Mouse (Mus musculus) sigmoid colon, adult 10 weeks (tissue): ENCODE data around the gene Bcat2. TPM values are rescaled to one million over a fixed set of nuclear protein-coding genes. Genes with fewer than 3 reads are reported as not detected.

ENCODE experiments used
- polyA plus RNA-seq: library from polyadenylated mRNA; stranded (reverse); fragments of 350-450 nt; fragmentation: Illumina TruSeq; extraction: RNeasy Lipid Tissue Mini Kit (QIAGEN cat#74804); gene quantifications from one replicate; pipeline ENCODE4 v1.2.3, GENCODE M21; 2014; ENCODE audit warnings: low read depth, low replicate concordance

The Bcat2 gene
- 2.6 TPM for polyA plus RNA-seq

DNA sequence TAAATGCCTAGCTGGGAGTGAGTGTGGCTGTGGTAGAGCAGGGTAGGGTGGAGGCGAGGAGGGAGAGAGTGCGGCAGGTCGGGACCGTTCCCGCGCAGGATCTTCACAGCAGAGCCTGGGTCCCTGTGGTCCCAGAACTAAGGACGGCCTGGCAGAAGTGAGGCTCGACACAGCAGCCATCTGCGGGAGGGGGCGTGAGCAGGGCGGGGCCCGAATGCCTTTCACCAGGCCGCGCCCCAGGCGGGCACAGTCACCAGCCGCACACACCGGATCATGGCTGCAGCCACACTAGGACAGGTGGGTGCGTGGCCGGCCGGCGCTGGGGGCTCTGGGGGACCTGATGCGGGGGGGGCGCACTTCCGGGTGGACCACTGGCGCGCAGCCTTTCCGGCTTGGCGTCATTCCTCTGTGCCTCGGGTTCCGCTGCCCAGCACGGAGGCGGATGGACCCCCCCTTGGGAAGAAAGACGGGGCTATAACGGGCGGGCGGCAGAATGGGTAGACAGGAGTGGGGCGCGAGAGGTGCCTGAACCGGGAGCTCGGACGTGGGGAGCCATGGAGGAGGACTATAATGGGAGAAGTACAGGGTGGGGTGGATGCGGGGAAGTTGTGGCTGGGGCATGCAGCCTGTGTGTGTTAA lies at the start of gene Bcat2:
Gene Bcat2 (plus strand): TSS at position 51 of the 639 bp plus-strand sequence.

GRCm38 (mm10) chr7:45525809-45526473 lies 44.0 kb upstream of the Bcat2 start, which contains the start of the genes Ppp1r15a and Plekha4:
Gene Ppp1r15a, minus strand, starts transcription at chr7:45526268.
Gene Plekha4, plus strand, starts transcription at chr7:45526330.

DNA sequence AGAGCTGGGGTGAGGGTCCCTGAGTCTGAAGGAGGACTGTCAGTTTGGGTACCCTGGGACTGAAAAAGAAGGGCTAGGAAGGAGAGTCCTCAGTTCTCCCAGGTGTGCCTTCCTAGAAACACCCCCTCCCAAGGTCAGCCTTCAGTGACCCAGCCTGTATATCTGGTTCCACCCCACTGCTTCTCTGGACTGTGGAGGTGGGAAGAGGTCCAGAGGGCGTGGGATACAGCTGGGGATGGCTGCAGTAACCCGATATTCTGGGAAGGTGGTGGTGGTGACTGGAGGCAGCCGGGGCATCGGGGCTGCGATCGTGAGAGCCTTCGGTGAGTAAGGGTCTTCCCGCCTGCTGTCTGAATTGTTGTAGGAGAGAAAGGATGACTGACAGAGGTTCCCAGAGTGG lies 15.2 kb upstream of the Bcat2 start, which contains the start of gene Hsd17b14:
Gene Hsd17b14 (plus strand): TSS at position 150 of the 400 bp plus-strand sequence.

GRCm38 (mm10) chr7:45617042-45617695 lies 47.2 kb downstream of the Bcat2 start, which contains the start of gene Fut1:
Gene Fut1, plus strand, starts transcription at chr7:45617289.

DNA sequence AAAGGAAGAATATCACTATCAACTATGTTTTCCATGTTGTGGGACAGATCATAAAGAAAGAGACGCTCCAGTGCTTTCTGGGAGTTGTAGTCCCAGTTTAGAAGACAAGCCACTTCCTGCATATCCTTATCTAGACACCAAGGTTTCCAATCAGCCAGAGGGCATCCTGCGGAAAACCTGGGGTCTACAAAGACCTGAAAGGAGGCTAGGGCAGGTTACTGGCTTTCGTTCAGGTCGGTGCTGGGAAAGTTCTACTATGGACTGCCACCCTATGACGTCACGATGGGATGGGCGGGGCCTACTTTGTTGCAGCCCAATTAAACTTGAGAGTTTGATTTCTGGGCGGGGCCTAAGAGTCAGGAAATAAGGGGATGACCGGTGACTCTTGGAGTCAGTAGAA lies 51.5 kb downstream of the Bcat2 start, which contains the start of gene Izumo1:
Gene Izumo1 (plus strand): TSS at position 369 of the 400 bp plus-strand sequence.

DNA sequence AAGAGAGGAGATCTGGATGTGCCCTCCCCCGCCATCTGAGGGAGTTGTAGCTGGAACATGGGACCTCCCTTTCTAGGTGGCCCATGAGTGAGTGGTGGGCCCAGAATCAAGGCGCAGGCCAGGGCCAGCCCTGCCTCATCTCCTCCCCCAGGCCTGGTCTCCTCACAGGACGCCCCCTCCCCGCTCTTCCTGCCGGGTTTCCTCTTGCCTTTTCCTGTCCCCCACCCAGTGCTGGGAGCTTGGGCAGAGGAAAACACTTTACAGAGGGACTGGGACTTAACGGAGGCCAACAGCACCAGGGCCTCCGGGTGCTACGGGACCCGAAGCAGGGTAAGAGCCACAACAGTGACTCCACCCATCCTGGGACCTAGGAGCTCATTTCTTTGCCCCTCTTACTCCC lies 57.3 kb downstream of the Bcat2 start, which contains the start of gene Rasip1:
Gene Rasip1 (plus strand): TSS at position 228 of the 400 bp plus-strand sequence.

Other genes starting within 250 kb of the Bcat2 start
- gene Trpm4, start 236.4 kb upstream of the Bcat2 start, polyA plus RNA-seq: 8.2 TPM
- gene Hrc, start 234.9 kb upstream of the Bcat2 start, polyA plus RNA-seq: 0.28 TPM
- gene Ppfia3, start 203.1 kb upstream of the Bcat2 start, polyA plus RNA-seq: 0.41 TPM
- gene Lin7b, start 199.6 kb upstream of the Bcat2 start, polyA plus RNA-seq: not detected
- 119 TPM for gene Snrnp70, start 174.4 kb upstream of the Bcat2 start, polyA plus RNA-seq
- not detected for gene Kcna7, start 164.5 kb upstream of the Bcat2 start, polyA plus RNA-seq
- not detected for gene Ntf5, start 156.5 kb upstream of the Bcat2 start, polyA plus RNA-seq
- not detected for gene Lhb, start 149.3 kb upstream of the Bcat2 start, polyA plus RNA-seq
- 2.6 TPM for gene Gys1, start 135.3 kb upstream of the Bcat2 start, polyA plus RNA-seq
- gene Ruvbl2, start 132.1 kb upstream of the Bcat2 start, polyA plus RNA-seq: 0.63 TPM
- 3.0 TPM for gene Ftl1, start 110.3 kb upstream of the Bcat2 start, polyA plus RNA-seq
- gene Bax, start 103.3 kb upstream of the Bcat2 start, polyA plus RNA-seq: 1.4 TPM
- gene Tulp2, start 88.3 kb upstream of the Bcat2 start, polyA plus RNA-seq: not detected
- not detected for gene Gm45808, start 83.3 kb upstream of the Bcat2 start, polyA plus RNA-seq
- 3.8 TPM for gene Dhdh, start 81.3 kb upstream of the Bcat2 start, polyA plus RNA-seq
- 82.6 TPM for gene Nucb1, start 59.7 kb upstream of the Bcat2 start, polyA plus RNA-seq
- 1.0 TPM for gene Ppp1r15a, start 43.9 kb upstream of the Bcat2 start, polyA plus RNA-seq
- gene Plekha4, start 43.8 kb upstream of the Bcat2 start, polyA plus RNA-seq: 0.25 TPM
- gene Hsd17b14, start 15.3 kb upstream of the Bcat2 start, polyA plus RNA-seq: not detected
- gene Fgf21, start 45.3 kb downstream of the Bcat2 start, polyA plus RNA-seq: not detected
- 0.38 TPM for gene Fut1, start 47.1 kb downstream of the Bcat2 start, polyA plus RNA-seq
- gene Izumo1, start 51.7 kb downstream of the Bcat2 start, polyA plus RNA-seq: not detected
- gene Rasip1, start 57.3 kb downstream of the Bcat2 start, polyA plus RNA-seq: not detected
- 0.19 TPM for gene Mamstr, start 69.8 kb downstream of the Bcat2 start, polyA plus RNA-seq
- 61.8 TPM for gene Fut2, start 96.2 kb downstream of the Bcat2 start, polyA plus RNA-seq
- not detected for gene Ntn5, start 113.9 kb downstream of the Bcat2 start, polyA plus RNA-seq
- not detected for gene Sec1, start 124.2 kb downstream of the Bcat2 start, polyA plus RNA-seq
- not detected for gene Car11, start 129.7 kb downstream of the Bcat2 start, polyA plus RNA-seq
- gene Dbp, start 134.9 kb downstream of the Bcat2 start, polyA plus RNA-seq: 2.9 TPM
- gene Rpl18, start 145.3 kb downstream of the Bcat2 start, polyA plus RNA-seq: 2.1 TPM
- gene Sphk2, start 147.8 kb downstream of the Bcat2 start, polyA plus RNA-seq: 0.66 TPM
- 55.9 TPM for gene Fam83e, start 151.1 kb downstream of the Bcat2 start, polyA plus RNA-seq
- gene Spaca4, start 155.7 kb downstream of the Bcat2 start, polyA plus RNA-seq: not detected
- gene Lmtk3, start 213.6 kb downstream of the Bcat2 start, polyA plus RNA-seq: not detected
- gene Sult2b1, start 214.5 kb downstream of the Bcat2 start, polyA plus RNA-seq: 2.6 TPM
- 17.2 TPM for gene Cyth2, start 244.4 kb downstream of the Bcat2 start, polyA plus RNA-seq